Mouse (Mus musculus) CD4-positive helper T cell, adult 2 months (primary cell): Measurements from ENCODE around the gene Prok2.
A peak's percentile ranks its signal among the peaks of the same experiment; 100 is the strongest.

Source experiments
- DNase-seq: peaks from one replicate; pipeline ENCODE4 v3.0.0-alpha.2; 2012; ENCODE audit warnings: low read depth, missing footprints, low spot score

The Prok2 gene

GRCm38 (mm10) chr6:99692916-99693841 is 33.0 kb downstream of the Prok2 start:
- DNase-seq, result no peak

- peak; percentile 6 for DNase-seq
Measured at GRCm38 (mm10) chr6:99692206-99692915, 33.8 kb downstream of the Prok2 start, which contains the start of gene Gpr27. TSS of gene Gpr27 (plus strand) at chr6:99692679.

- DNase-seq, result no peak
Measured at GRCm38 (mm10) chr6:99691666-99692205, 34.5 kb downstream of the Prok2 start.

GRCm38 (mm10) chr6:99688513-99688912 is 37.7 kb downstream of the Prok2 start:
- no peak for DNase-seq

GRCm38 (mm10) chr6:99684899-99685298 is 41.3 kb downstream of the Prok2 start:
- DNase-seq, result peak; percentile 72

- no peak for DNase-seq
Measured at GRCm38 (mm10) chr6:99683974-99684373, 42.2 kb downstream of the Prok2 start.

- no peak for DNase-seq
Measured at GRCm38 (mm10) chr6:99678108-99678507, 48.1 kb downstream of the Prok2 start.

- no peak for DNase-seq
Measured at GRCm38 (mm10) chr6:99677325-99677724, 48.9 kb downstream of the Prok2 start.

- DNase-seq, result no peak
Measured at GRCm38 (mm10) chr6:99674482-99674881, 51.7 kb downstream of the Prok2 start.

GRCm38 (mm10) chr6:99671768-99672167 is 54.4 kb downstream of the Prok2 start:
- no peak for DNase-seq

- peak; percentile 72 for DNase-seq
Measured at GRCm38 (mm10) chr6:99670481-99671119, 55.6 kb downstream of the Prok2 start.

- no peak for DNase-seq
Measured at GRCm38 (mm10) chr6:99669481-99670325, 56.5 kb downstream of the Prok2 start.

- DNase-seq, result no peak
Measured at GRCm38 (mm10) chr6:99667290-99667689, 58.9 kb downstream of the Prok2 start.

GRCm38 (mm10) chr6:99666318-99667171 is 59.6 kb downstream of the Prok2 start, which contains the start of the genes Eif4e3 and Gm20696:
TSS of gene Eif4e3 (minus strand) at chr6:99666771.
TSS of gene Gm20696 (minus strand) at chr6:99666797.
- peak; percentile 48 for DNase-seq

GRCm38 (mm10) chr6:99665457-99666317 is 60.5 kb downstream of the Prok2 start:
- peak; percentile 69 for DNase-seq

GRCm38 (mm10) chr6:99663232-99663631 is 63.0 kb downstream of the Prok2 start:
- DNase-seq, result no peak
